20 mouse cellular contexts compared by ENCODE assay signal in genomic region chr3:39211670-39212069, GRCm38 (mm10).
A peak's percentile ranks its signal among the peaks of the same experiment; 100 is the strongest.
DNase-seq lines count a peak whose midpoint lies in the region; ATAC-seq and TF ChIP-seq lines count a peak whose summit lies in the region.
"Had no signal": no experiment of that assay in that cellular context is flagged by ENCODE, and none has a peak within 500 bp of the region (broad histone marks: within the 10 kb centered on the region; RNA-seq: fewer than 3 reads in every experiment).

No protein-coding gene starts in this region.

- H3K27me3 ChIP-seq in heart, embryonic 13.5 days (replicated peaks), result no peaks in the 10 kb centered on the region
- H3K27me3 ChIP-seq in lung, postnatal 0 days (replicated peaks; ENCODE audit: insufficient read depth, low read length), result no peaks in the 10 kb centered on the region
- H3K27me3 ChIP-seq: embryonic facial prominence, embryonic 13.5 days; forebrain, embryonic 13.5 days; hindbrain, embryonic 13.5 days had no signal

- H3K36me3 ChIP-seq in heart, embryonic 13.5 days, result no peaks in the 10 kb centered on the region
- no peaks in the 10 kb centered on the region for H3K36me3 ChIP-seq in lung, postnatal 0 days (ENCODE audit: insufficient read depth, low read length)
- H3K36me3 ChIP-seq: embryonic facial prominence, embryonic 13.5 days; hindbrain, embryonic 13.5 days had no signal

- H3K4me3 ChIP-seq in heart, embryonic 13.5 days, result no peak overlapping the region
- no peak overlapping the region for H3K4me3 ChIP-seq in lung, postnatal 0 days (ENCODE audit: low read depth, low read length)
- H3K4me3 ChIP-seq: embryonic facial prominence, embryonic 13.5 days; forebrain, embryonic 13.5 days; heart, adult 2 months; hindbrain, embryonic 13.5 days had no signal

- peak; percentile 3; the same call in 1 of the 2 replicates for TF ChIP-seq CTCF in lung, postnatal 0 days (IDR thresholded peaks at IDR 0.05)

- 43% methylated on average over 5 of the region's 5 CpGs for WGBS in heart, embryonic 13.5 days
- WGBS in lung, postnatal 0 days, result 31% methylated on average over 5 of the region's 5 CpGs

- peak; percentile 11 to 16 for DNase-seq in cerebellum, postnatal 14 days
- no peak for DNase-seq in cerebellum, adult 8-10 months
- no peak for DNase-seq in heart, adult 9 months (ENCODE audit: low spot score in 2 of 2)
- peak; percentile 72 for DNase-seq in lung, postnatal 0 days (ENCODE audit: low spot score)
- DNase-seq in lung, postnatal 25 days (ENCODE audit: low spot score), result no peak
- DNase-seq in 3T3-L1 (ENCODE audit: low read depth, low spot score), result peak; percentile 4
- no peak for DNase-seq in thymus, postnatal 14 days
- DNase-seq: adrenal gland, adult 2 months; adrenal gland, postnatal 25 days; cerebellum, adult 11 months; cerebellum, adult 9-10 months; forebrain, postnatal 0 days; gastrocnemius, postnatal 14 days; heart, adult 2 months; heart, postnatal 14 days had no signal

- H3K4me2 ChIP-seq in heart, embryonic 13.5 days, result no peak overlapping the region
- H3K4me2 ChIP-seq in lung, postnatal 0 days (replicated peaks; ENCODE audit: low read depth, low read length), result no peak overlapping the region
- H3K4me2 ChIP-seq: embryonic facial prominence, embryonic 13.5 days; forebrain, embryonic 13.5 days; hindbrain, embryonic 13.5 days had no signal

- no peak overlapping the region for H3K9ac ChIP-seq in heart, embryonic 13.5 days
- H3K9ac ChIP-seq in lung, postnatal 0 days (replicated peaks; ENCODE audit: low read depth), result no peak overlapping the region
- H3K9ac ChIP-seq: embryonic facial prominence, embryonic 13.5 days; forebrain, embryonic 13.5 days; forebrain, postnatal 0 days; hindbrain, embryonic 13.5 days had no signal

- peak overlapping the region; percentile 24; the same call in 1 of the 2 replicates for H3K27ac ChIP-seq in heart, embryonic 13.5 days (replicated peaks)
- H3K27ac ChIP-seq in lung, postnatal 0 days (ENCODE audit: low read length), result no peak overlapping the region
- H3K27ac ChIP-seq: embryonic facial prominence, embryonic 13.5 days; forebrain, embryonic 13.5 days; heart, adult 2 months; hindbrain, embryonic 13.5 days; hindbrain, postnatal 0 days had no signal

- 0 out of 2 replicates have a peak, but pooled peaks have one; percentile 46 for TF ChIP-seq EP300 in lung, postnatal 0 days (IDR thresholded peaks at IDR 0.05)

- peaks cover 10% of the 10 kb centered on the region for H3K4me1 ChIP-seq in heart, embryonic 13.5 days
- H3K4me1 ChIP-seq in lung, postnatal 0 days (ENCODE audit: insufficient read depth, low read depth, low read length), result no peaks in the 10 kb centered on the region

- no peaks in the 10 kb centered on the region for H3K9me3 ChIP-seq in heart, embryonic 13.5 days
- no peaks in the 10 kb centered on the region for H3K9me3 ChIP-seq in lung, postnatal 0 days (ENCODE audit: low read length)
- H3K9me3 ChIP-seq: embryonic facial prominence, embryonic 13.5 days; forebrain, embryonic 13.5 days; hindbrain, embryonic 13.5 days had no signal

- no peak for ATAC-seq in heart, embryonic 13.5 days (ENCODE audit: extremely low read depth, insufficient number of reproducible peaks, low FRiP score, low TSS enrichment)
- peak; percentile 91 for ATAC-seq in lung, postnatal 0 days
- ATAC-seq: forebrain, embryonic 13.5 days; forebrain, postnatal 0 days; hindbrain, postnatal 0 days had no signal

Comparison
In these comparisons a context has a peak if more than half of its experiments do, and no peak if none do; other contexts are left out.
1. DNase-seq: peak in cerebellum, postnatal 14 days (2 of 2), lung, postnatal 0 days (single experiment) and 3T3-L1 (single experiment); none in cerebellum, adult 8-10 months (single experiment), heart, adult 9 months (0 of 2), lung, postnatal 25 days (single experiment) and thymus, postnatal 14 days (single experiment).